Mouse (Mus musculus) thymus, adult 2 months (tissue): ENCODE data around the gene Esyt3. TPM values are rescaled to one million over a fixed set of nuclear protein-coding genes. Genes with fewer than 3 reads are reported as not detected.

ENCODE experiments used
- DNase-seq: peaks from one replicate; pipeline ENCODE4 v3.0.0; 2021
- H3K27ac ChIP-seq: fragments of 200-500 bp; 2 replicates; pipeline ENCODE4 v1.5.1; 2012; ENCODE audit warnings: low read length, control low read depth; ENCODE audit not compliant: control insufficient read depth, insufficient read depth
- H3K27me3 ChIP-seq: fragments of 200-500 bp; 2 replicates; pipeline ENCODE4 v1.6.1; 2012; ENCODE audit warnings: mild to moderate bottlenecking, low read length, moderate library complexity, mixed read lengths; ENCODE audit not compliant: control insufficient read depth, insufficient read depth
- H3K36me3 ChIP-seq: fragments of 200-500 bp; 2 replicates; pipeline ENCODE4 v1.6.1; 2012; ENCODE audit warnings: mild to moderate bottlenecking, low read length, moderate library complexity; ENCODE audit not compliant: control insufficient read depth, insufficient read depth
- H3K4me1 ChIP-seq: fragments of 200-500 bp; replicated peaks from 2 replicates; pipeline ENCODE4 v1.6.1; 2012; ENCODE audit warnings: low read length; ENCODE audit not compliant: control insufficient read depth, insufficient read depth
- H3K4me3 ChIP-seq: fragments of 200-500 bp; 2 replicates; pipeline ENCODE4 v1.5.1; 2012; ENCODE audit warnings: mild to moderate bottlenecking, low read length, control low read depth, moderate library complexity; ENCODE audit not compliant: control insufficient read depth, insufficient read depth
- CTCF ChIP-seq: fragments of 200-500 bp; IDR thresholded peaks from 2 replicates; pipeline ENCODE4 v1.5.1; 2012; ENCODE audit warnings: mild to moderate bottlenecking, control low read depth, low read length, moderate library complexity, borderline replicate concordance; ENCODE audit not compliant: control insufficient read depth, poor library complexity, insufficient read depth; ENCODE audit errors: extremely low read depth
- POLR2A ChIP-seq: fragments of 200-500 bp; IDR thresholded peaks from 2 replicates; pipeline ENCODE4 v1.6.1; 2012; ENCODE audit warnings: mild to moderate bottlenecking, low read length, control low read depth, moderate library complexity; ENCODE audit not compliant: control insufficient read depth, poor library complexity, insufficient read depth; ENCODE audit errors: extremely low read depth
- WGBS: fragments of 180-500 bp; shearing (Covaris S2); methylation state at CpG from one replicate; pipeline ENCODE4 v1.1.7; 2018; 5-methylcytosine and 5-hydroxymethylcytosine counted together
- polyA plus RNA-seq: library from polyadenylated mRNA; depleted of rRNA; stranded (reverse); fragments of >200 nt; gene quantifications from 2 replicates; pipeline ENCODE4 v1.2.3, GENCODE M21; 2012; rRNA removed

Esyt3 gene
- polyA plus RNA-seq, 1 experiment = 0.66 TPM

- Histone ChIP-seq H3K27me3 (no peaks in the 10 kb centered on the region), H3K4me3 (no peak overlapping the region), H3K36me3 (no peaks in the 10 kb centered on the region), H3K27ac (no peak overlapping the region), H3K4me1 (no peaks in the 10 kb centered on the region)
- no peak for TF ChIP-seq POLR2A
- no peak for TF ChIP-seq CTCF
- WGBS = 92% methylated on average over 7 of the region's 7 CpGs
- no peak for DNase-seq
Measured at GRCm38 (mm10) chr9:99325208-99325929, 33.0 kb downstream of the Esyt3 start.

- H3K36me3 ChIP-seq = no peaks in the 10 kb centered on the region
- H3K4me1 ChIP-seq = no peaks in the 10 kb centered on the region
- H3K27ac ChIP-seq = no peak overlapping the region
- 88% methylated on average over 8 of the region's 8 CpGs for WGBS
- H3K4me3 ChIP-seq = no peak overlapping the region
- H3K27me3 ChIP-seq = no peaks in the 10 kb centered on the region
- no peak for DNase-seq
- TF ChIP-seq CTCF = no peak
- no peak for TF ChIP-seq POLR2A
Measured at GRCm38 (mm10) chr9:99320006-99320405, 38.4 kb downstream of the Esyt3 start.

- Histone ChIP-seq H3K4me3 (no peak overlapping the region), H3K27me3 (no peaks in the 10 kb centered on the region), H3K36me3 (no peaks in the 10 kb centered on the region), H3K27ac (no peak overlapping the region), H3K4me1 (no peaks in the 10 kb centered on the region)
- WGBS = 80% methylated on average over 8 of the region's 8 CpGs
- DNase-seq = no peak
- TF ChIP-seq POLR2A (no peak), CTCF (no peak)
Measured at GRCm38 (mm10) chr9:99319343-99319951, 38.9 kb downstream of the Esyt3 start.

- no peak overlapping the region for H3K4me3 ChIP-seq
- DNase-seq = no peak
- H3K27ac ChIP-seq = no peak overlapping the region
- no peak for TF ChIP-seq POLR2A
- no peak for TF ChIP-seq CTCF
- no peaks in the 10 kb centered on the region for H3K27me3 ChIP-seq
- H3K4me1 ChIP-seq = no peaks in the 10 kb centered on the region
- 97% methylated on average over 6 of the region's 6 CpGs for whole genome bisulfite sequencing
- peaks cover 3% of the 10 kb centered on the region; the same call in 1 of the 2 replicates for H3K36me3 ChIP-seq
Measured at GRCm38 (mm10) chr9:99306226-99306625, 52.1 kb downstream of the Esyt3 start.

- TF ChIP-seq POLR2A = no peak
- no peak for TF ChIP-seq CTCF
- DNase-seq = no peak
- no peak overlapping the region for H3K4me3 ChIP-seq
- no peaks in the 10 kb centered on the region for H3K27me3 ChIP-seq
- 92% methylated on average over 5 of the region's 5 CpGs for WGBS
- H3K4me1 ChIP-seq = no peaks in the 10 kb centered on the region
- H3K27ac ChIP-seq = no peak overlapping the region
- H3K36me3 ChIP-seq = peaks cover 3% of the 10 kb centered on the region; the same call in 1 of the 2 replicates
Measured at GRCm38 (mm10) chr9:99304296-99304695, 54.1 kb downstream of the Esyt3 start.

Other genes starting within 250 kb of the Esyt3 start
- 2.7 and 2.9 TPM in 2 replicates for gene Pik3cb, start 217.9 kb downstream of the Esyt3 start, polyA plus RNA-seq
- not detected in 2 replicates for gene Faiml, start 121.3 kb downstream of the Esyt3 start, polyA plus RNA-seq
- gene Cep70, start 115.2 kb downstream of the Esyt3 start, polyA plus RNA-seq = 5.2 and 7.0 TPM in 2 replicates
- gene Mras, start 78.8 kb upstream of the Esyt3 start, polyA plus RNA-seq = 7.4 and 14.9 TPM in 2 replicates
- gene Nme9, start 92.9 kb upstream of the Esyt3 start, polyA plus RNA-seq = 0.43 TPM in 1 of 2 replicates, not detected in the other
- 15.0 and 15.6 TPM in 2 replicates for gene Armc8, start 210.3 kb upstream of the Esyt3 start, polyA plus RNA-seq
- gene Dbr1, start 217.2 kb upstream of the Esyt3 start, polyA plus RNA-seq = 18.6 and 20.4 TPM in 2 replicates